Mouse (Mus musculus) adipocyte (in vitro differentiated cells): ENCODE data around the gene Cttnbp2nl.

ENCODE experiments used
- DNase-seq: peaks from one replicate; pipeline ENCODE4 v3.0.0-alpha.2; 2016; ENCODE audit warnings: low spot score

Cttnbp2nl gene

GRCm38 (mm10) chr3:105058627-105059513 lies 5.9 kb upstream of the Cttnbp2nl start:
- peak; percentile 91 for DNase-seq

- peak; percentile 87 for DNase-seq
Observed at GRCm38 (mm10) chr3:105055666-105056065, 2.7 kb upstream of the Cttnbp2nl start.

GRCm38 (mm10) chr3:105054952-105055351 lies 2.0 kb upstream of the Cttnbp2nl start:
- peak; percentile 85 for DNase-seq

- DNase-seq, result no peak
Observed at GRCm38 (mm10) chr3:105053698-105054001, 704 bp upstream of the Cttnbp2nl start.

GRCm38 (mm10) chr3:105052171-105052936 lies 592 bp downstream of the Cttnbp2nl start:
- no peak for DNase-seq

- DNase-seq, result no peak
Observed at GRCm38 (mm10) chr3:105051103-105051502, 1.8 kb downstream of the Cttnbp2nl start.

GRCm38 (mm10) chr3:105049848-105050247 lies 3.1 kb downstream of the Cttnbp2nl start:
- no peak for DNase-seq

GRCm38 (mm10) chr3:105047616-105048015 lies 5.3 kb downstream of the Cttnbp2nl start:
- DNase-seq, result peak; percentile 72

GRCm38 (mm10) chr3:105046870-105047269 lies 6.1 kb downstream of the Cttnbp2nl start:
- DNase-seq, result no peak

GRCm38 (mm10) chr3:105043746-105044145 lies 9.2 kb downstream of the Cttnbp2nl start:
- no peak for DNase-seq

- DNase-seq, result no peak
Observed at GRCm38 (mm10) chr3:105040983-105041625, 11.8 kb downstream of the Cttnbp2nl start.

- no peak for DNase-seq
Observed at GRCm38 (mm10) chr3:105040002-105040401, 12.9 kb downstream of the Cttnbp2nl start.

GRCm38 (mm10) chr3:105037240-105037770 lies 15.6 kb downstream of the Cttnbp2nl start:
- no peak for DNase-seq

GRCm38 (mm10) chr3:105036281-105036847 lies 16.6 kb downstream of the Cttnbp2nl start:
- no peak for DNase-seq

GRCm38 (mm10) chr3:105023371-105024005 lies 29.5 kb downstream of the Cttnbp2nl start:
- DNase-seq, result no peak

GRCm38 (mm10) chr3:105019826-105020692 lies 32.9 kb downstream of the Cttnbp2nl start:
- no peak for DNase-seq

GRCm38 (mm10) chr3:105018783-105019105 lies 34.2 kb downstream of the Cttnbp2nl start:
- no peak for DNase-seq

- no peak for DNase-seq
Observed at GRCm38 (mm10) chr3:105018085-105018782, 34.7 kb downstream of the Cttnbp2nl start.

- DNase-seq, result no peak
Observed at GRCm38 (mm10) chr3:105017314-105017713, 35.6 kb downstream of the Cttnbp2nl start.

- DNase-seq, result no peak
Observed at GRCm38 (mm10) chr3:105016204-105016603, 36.7 kb downstream of the Cttnbp2nl start.
